Mouse (Mus musculus): ENCODE results near the gene Prpf40b. TPM values are rescaled to one million over a fixed set of nuclear protein-coding genes. Genes with fewer than 3 reads are reported as not detected.

The Prpf40b gene
- total and polyA plus RNA-seq, 3 experiments, result 24.7 to 46.4 TPM; not detected in 1

DNA sequence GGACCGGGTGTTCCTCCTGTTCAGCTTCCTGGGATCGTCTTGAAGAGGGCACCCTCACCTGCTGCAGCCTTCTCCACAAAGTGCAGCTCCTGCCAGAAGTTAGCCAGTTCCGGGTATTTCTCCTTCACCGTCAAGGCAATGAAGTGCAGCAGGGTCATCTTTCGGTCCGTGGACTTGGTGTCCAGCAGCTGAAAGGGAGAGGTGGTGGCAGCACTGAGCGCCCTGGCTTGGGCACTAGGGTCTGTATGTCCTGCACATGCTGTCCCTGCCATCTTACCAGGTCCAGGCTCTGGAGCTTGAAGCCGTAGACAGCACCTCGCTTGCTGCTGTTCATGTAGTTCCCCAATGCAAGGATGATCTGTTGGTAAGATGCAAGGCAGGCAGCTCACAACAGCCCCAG lies 26.1 kb downstream of the Prpf40b start:
- Histone ChIP-seq H3K4me3 (ENCODE audit: control insufficient read depth in 1 of 2, insufficient read depth in 1 of 2, low read depth in 2 of 2, low read length in 2 of 2) (no peak overlapping the region), H3K27me3 (ENCODE audit: control insufficient read depth in 1 of 2, insufficient read depth in 2 of 2, low read length in 2 of 2) (peaks cover 2 to 6% of the 10 kb centered on the region in 2 experiments), H3K9me3 (replicated peaks; ENCODE audit: insufficient read depth, low read length) (no peaks in the 10 kb centered on the region), H3K4me1 (ENCODE audit: control insufficient read depth in 1 of 2, insufficient read depth in 2 of 2, low read length in 2 of 2) (no peaks in the 10 kb centered on the region), H3K9ac (ENCODE audit: control insufficient read depth, low read depth, low read length, poor library complexity, severe bottlenecking) (no peak overlapping the region), H3K36me3 (ENCODE audit: control insufficient read depth in 1 of 2, insufficient read depth in 2 of 2, low read length in 2 of 2) (no peaks in the 10 kb centered on the region), H3K27ac (ENCODE audit: control insufficient read depth, low read depth, low read length) (no peak overlapping the region), H3K79me2 (ENCODE audit: control insufficient read depth, insufficient read depth, low read length, poor library complexity) (no peaks in the 10 kb centered on the region)
- TF ChIP-seq RCOR1 (IDR thresholded peaks at IDR 0.05; ENCODE audit: low read depth, low read length), result no peak
- no peak for TF ChIP-seq MYC (IDR thresholded peaks at IDR 0.05; ENCODE audit: low read depth, low read length)
- no peak for TF ChIP-seq HCFC1 (IDR thresholded peaks at IDR 0.05; ENCODE audit: low read depth, low read length)
- TF ChIP-seq NELFE (IDR thresholded peaks at IDR 0.05; ENCODE audit: low read depth, low read length), result no peak
- no peak for TF ChIP-seq KAT2A (conservative IDR thresholded peaks at IDR 0.05; ENCODE audit: low read depth, low read length)
- TF ChIP-seq JUND (IDR thresholded peaks at IDR 0.05; ENCODE audit: low read depth, low read length), result no peak
- TF ChIP-seq ZKSCAN1 (IDR thresholded peaks at IDR 0.05; ENCODE audit: low read depth, low read length), result no peak
- no peak for TF ChIP-seq POLR2AphosphoS2 (IDR thresholded peaks at IDR 0.05; ENCODE audit: low read length)
- no peak for DNase-seq (ENCODE audit: low read depth, low spot score)

GRCm38 (mm10) chr15:99324151-99324550 lies 29.3 kb downstream of the Prpf40b start:
- H3K4me1 ChIP-seq (ENCODE audit: control insufficient read depth in 1 of 2, insufficient read depth in 2 of 2, low read length in 2 of 2), result no peaks in the 10 kb centered on the region
- no peak overlapping the region for H3K4me3 ChIP-seq (ENCODE audit: control insufficient read depth in 1 of 2, insufficient read depth in 1 of 2, low read depth in 2 of 2, low read length in 2 of 2)
- TF ChIP-seq MXI1 (IDR thresholded peaks at IDR 0.05; ENCODE audit: low read depth, low read length) (no peak), ELF1 (IDR thresholded peaks at IDR 0.05; ENCODE audit: low read depth, low read length) (no peak), USF1 (IDR thresholded peaks at IDR 0.05; ENCODE audit: low read depth, low read length) (no peak), HCFC1 (IDR thresholded peaks at IDR 0.05; ENCODE audit: low read depth, low read length) (no peak), RAD21 (IDR thresholded peaks at IDR 0.05; ENCODE audit: low read depth, low read length) (no peak), SMC3 (IDR thresholded peaks at IDR 0.05; ENCODE audit: low read depth, low read length) (no peak), MAZ (IDR thresholded peaks at IDR 0.05; ENCODE audit: low read depth, low read length) (no peak), MYC (IDR thresholded peaks at IDR 0.05; ENCODE audit: low read depth, low read length) (no peak), JUND (IDR thresholded peaks at IDR 0.05; ENCODE audit: low read depth, low read length) (no peak), MAFK (IDR thresholded peaks at IDR 0.05; ENCODE audit: borderline replicate concordance, low read depth, low read length) (no peak), ZKSCAN1 (IDR thresholded peaks at IDR 0.05; ENCODE audit: low read depth, low read length) (no peak), ZC3H11A (IDR thresholded peaks at IDR 0.05; ENCODE audit: low read depth, low read length) (no peak), TAL1 (IDR thresholded peaks at IDR 0.05; ENCODE audit: low read length) (no peak), ZNF384 (IDR thresholded peaks at IDR 0.05; ENCODE audit: low read depth, low read length) (no peak)
- no peak overlapping the region for H3K9ac ChIP-seq (ENCODE audit: control insufficient read depth, low read depth, low read length, poor library complexity, severe bottlenecking)
- no peak overlapping the region for H3K27ac ChIP-seq (ENCODE audit: control insufficient read depth, low read depth, low read length)
- H3K36me3 ChIP-seq (ENCODE audit: control insufficient read depth in 1 of 2, insufficient read depth in 2 of 2, low read length in 2 of 2), result no peaks in the 10 kb centered on the region
- H3K79me2 ChIP-seq (ENCODE audit: control insufficient read depth, insufficient read depth, low read length, poor library complexity), result no peaks in the 10 kb centered on the region
- DNase-seq (ENCODE audit: low read depth, low spot score), result no peak
- peaks cover 2 to 9% of the 10 kb centered on the region in 2 experiments for H3K27me3 ChIP-seq (ENCODE audit: control insufficient read depth in 1 of 2, insufficient read depth in 2 of 2, low read length in 2 of 2)
- no peaks in the 10 kb centered on the region for H3K9me3 ChIP-seq (replicated peaks; ENCODE audit: insufficient read depth, low read length)
